Mouse (Mus musculus): ENCODE measurements at regions not wholly inside any gene's neighbourhood (a gene's known extent, or its start where the extent isn't known, plus 50 kb on each side); places are given as distances from the start of the nearest gene placed in this dataset.

- Histone ChIP-seq H3K27ac (ENCODE audit: insufficient read depth, low read depth, low read length) (no peak overlapping the region), H3K4me1 (ENCODE audit: control insufficient read depth, insufficient read depth, insufficient read length, low read length) (no peaks in the 10 kb centered on the region), H3K36me3 (ENCODE audit: control insufficient read depth, insufficient read depth, low read length) (no peaks in the 10 kb centered on the region), H3K4me3 (ENCODE audit: low read depth, low read length) (no peak overlapping the region), H3K27me3 (ENCODE audit: control insufficient read depth, insufficient read depth, low read length) (no peaks in the 10 kb centered on the region)
- TF ChIP-seq POLR2A (IDR thresholded peaks at IDR 0.05; ENCODE audit: low read depth, low read length), result no peak
- WGBS, result 82% methylated on average over 8 of the region's 8 CpGs
Measured at GRCm38 (mm10) chr5:74767993-74768392, 65.3 kb upstream of the Lnx1 start.

GRCm38 (mm10) chr5:74766211-74766610 is 63.5 kb upstream of the Lnx1 start:
- no peak for TF ChIP-seq CTCF (IDR thresholded peaks at IDR 0.05; ENCODE audit: extremely low read depth, insufficient read length, insufficient replicate concordance, low read depth, low read length)
- TF ChIP-seq POLR2A (IDR thresholded peaks at IDR 0.05; ENCODE audit: low read depth, low read length), result no peak
- Histone ChIP-seq H3K4me1 (ENCODE audit: control insufficient read depth, insufficient read depth, insufficient read length, low read length) (no peaks in the 10 kb centered on the region), H3K36me3 (ENCODE audit: control insufficient read depth, insufficient read depth, low read length) (no peaks in the 10 kb centered on the region), H3K27ac (ENCODE audit: insufficient read depth, low read depth, low read length) (peak overlapping the region; percentile 47; the same call in 1 of the 2 replicates), H3K4me3 (ENCODE audit: low read depth, low read length) (no peak overlapping the region), H3K27me3 (ENCODE audit: control insufficient read depth, insufficient read depth, low read length) (no peaks in the 10 kb centered on the region)
- 69% methylated on average over 8 of the region's 8 CpGs for WGBS

GRCm38 (mm10) chr5:74765061-74765767 is 62.5 kb upstream of the Lnx1 start:
- Histone ChIP-seq H3K27ac (ENCODE audit: insufficient read depth, low read depth, low read length) (no peak overlapping the region), H3K4me1 (ENCODE audit: control insufficient read depth, insufficient read depth, insufficient read length, low read length) (no peaks in the 10 kb centered on the region), H3K4me3 (ENCODE audit: low read depth, low read length) (no peak overlapping the region), H3K36me3 (ENCODE audit: control insufficient read depth, insufficient read depth, low read length) (no peaks in the 10 kb centered on the region), H3K27me3 (ENCODE audit: control insufficient read depth, insufficient read depth, low read length) (no peaks in the 10 kb centered on the region)
- WGBS, result 55% methylated on average over 9 of the region's 9 CpGs
- no peak for TF ChIP-seq CTCF (IDR thresholded peaks at IDR 0.05; ENCODE audit: extremely low read depth, insufficient read length, insufficient replicate concordance, low read depth, low read length)
- TF ChIP-seq POLR2A (IDR thresholded peaks at IDR 0.05; ENCODE audit: low read depth, low read length), result no peak

GRCm38 (mm10) chr5:74757557-74757956 is 54.8 kb upstream of the Lnx1 start:
- 93% methylated on average over 5 of the region's 5 CpGs for WGBS
- no peak overlapping the region for H3K27ac ChIP-seq (ENCODE audit: insufficient read depth, low read depth, low read length)
- no peaks in the 10 kb centered on the region for H3K36me3 ChIP-seq (ENCODE audit: control insufficient read depth, insufficient read depth, low read length)
- no peak overlapping the region for H3K4me3 ChIP-seq (ENCODE audit: low read depth, low read length)
- no peak for TF ChIP-seq CTCF (IDR thresholded peaks at IDR 0.05; ENCODE audit: extremely low read depth, insufficient read length, insufficient replicate concordance, low read depth, low read length)
- H3K27me3 ChIP-seq (ENCODE audit: control insufficient read depth, insufficient read depth, low read length), result no peaks in the 10 kb centered on the region
- no peaks in the 10 kb centered on the region for H3K4me1 ChIP-seq (ENCODE audit: control insufficient read depth, insufficient read depth, insufficient read length, low read length)

GRCm38 (mm10) chr5:74752961-74753360 is 50.2 kb upstream of the Lnx1 start:
- Histone ChIP-seq H3K27me3 (ENCODE audit: control insufficient read depth, insufficient read depth, low read length) (no peaks in the 10 kb centered on the region), H3K36me3 (ENCODE audit: control insufficient read depth, insufficient read depth, low read length) (no peaks in the 10 kb centered on the region), H3K4me3 (ENCODE audit: low read depth, low read length) (no peak overlapping the region), H3K27ac (ENCODE audit: insufficient read depth, low read depth, low read length) (no peak overlapping the region), H3K4me1 (ENCODE audit: control insufficient read depth, insufficient read depth, insufficient read length, low read length) (no peaks in the 10 kb centered on the region)
- TF ChIP-seq POLR2A (IDR thresholded peaks at IDR 0.05; ENCODE audit: low read depth, low read length) (no peak), CTCF (IDR thresholded peaks at IDR 0.05; ENCODE audit: extremely low read depth, insufficient read length, insufficient replicate concordance, low read depth, low read length) (no peak)
- 89% methylated on average over 3 of the region's 3 CpGs for WGBS

Data from small intestine, adult 2 months (tissue).